Mouse (Mus musculus) brain, embryonic 14.5 days (tissue): ENCODE measurements around the gene Gm42669.

ENCODE experiments used
- CTCF ChIP-seq: fragments of 200-500 bp; IDR thresholded peaks from 2 replicates; pipeline ENCODE4 v1.5.1; 2012; ENCODE audit warnings: inconsistent platforms, mild to moderate bottlenecking, moderate library complexity, borderline replicate concordance; ENCODE audit not compliant: insufficient read depth, insufficient read length; ENCODE audit errors: extremely low read depth
- POLR2A ChIP-seq: fragments of 200-500 bp; IDR thresholded peaks from 2 replicates; pipeline ENCODE4 v1.6.1; 2012; ENCODE audit warnings: mild to moderate bottlenecking, inconsistent platforms, borderline replicate concordance; ENCODE audit not compliant: poor library complexity, insufficient read depth, insufficient read length, severe bottlenecking; ENCODE audit errors: extremely low read depth

- TF ChIP-seq CTCF = no peak
- TF ChIP-seq POLR2A = no peak
These were observed 16.9 kb downstream of the Gm42669 start for GRCm38 (mm10) chr5:107524281-107524680.
